Mouse (Mus musculus) regulatory T cell (primary cell): ENCODE results near the gene Carnmt1.

ENCODE experiments used
- in situ Hi-C: fragments of 300-600 bp; cut with MboI, MseI; formaldehyde crosslinking; loops from one replicate; pipeline ENCODE4 v1.15.1; 2025; ENCODE audit warnings: high pct_unique_total_duplicates

The Carnmt1 gene

DNA sequence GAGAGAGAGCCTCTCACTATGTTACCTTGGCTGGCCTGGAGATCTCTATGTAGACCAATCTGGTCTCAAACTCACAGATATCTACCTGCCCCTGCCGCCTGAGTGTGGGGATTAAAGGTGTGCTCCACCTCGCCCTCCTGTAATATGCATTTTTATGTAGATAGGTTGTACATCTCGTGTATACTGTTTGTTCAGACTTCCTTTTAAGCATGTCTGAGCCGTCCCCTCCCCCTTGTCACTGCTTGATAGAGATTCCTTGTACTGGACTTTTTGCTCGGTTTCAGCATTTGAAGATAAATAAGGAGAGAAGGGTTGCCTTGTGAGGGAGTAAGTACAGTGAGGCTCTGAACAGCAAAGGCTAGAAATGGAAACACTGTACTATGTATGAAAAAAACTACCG, 17.5 kb upstream of the Carnmt1 start:
- in situ Hi-C loops, result no loop called here

DNA sequence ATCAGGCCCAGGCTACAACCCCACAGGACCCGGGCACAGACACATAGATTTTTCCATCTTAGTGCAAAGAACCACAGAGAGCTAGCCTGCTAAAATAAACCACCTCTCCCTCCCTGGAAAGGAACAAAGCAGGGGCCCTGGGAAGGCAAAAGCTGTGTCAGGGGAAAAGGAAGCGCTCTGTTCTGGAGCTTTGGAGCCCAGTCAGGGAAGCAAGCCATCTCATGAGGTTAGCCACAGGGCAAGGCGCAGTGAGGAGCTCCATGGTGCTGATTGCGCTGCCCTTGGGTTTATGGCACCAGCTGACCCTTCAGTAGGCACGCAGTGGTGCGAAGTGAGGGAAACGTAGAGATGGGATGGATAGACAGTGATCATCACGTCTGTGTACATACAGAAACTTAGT, 16.2 kb upstream of the Carnmt1 start:
- in situ Hi-C loops, result no loop called here

DNA sequence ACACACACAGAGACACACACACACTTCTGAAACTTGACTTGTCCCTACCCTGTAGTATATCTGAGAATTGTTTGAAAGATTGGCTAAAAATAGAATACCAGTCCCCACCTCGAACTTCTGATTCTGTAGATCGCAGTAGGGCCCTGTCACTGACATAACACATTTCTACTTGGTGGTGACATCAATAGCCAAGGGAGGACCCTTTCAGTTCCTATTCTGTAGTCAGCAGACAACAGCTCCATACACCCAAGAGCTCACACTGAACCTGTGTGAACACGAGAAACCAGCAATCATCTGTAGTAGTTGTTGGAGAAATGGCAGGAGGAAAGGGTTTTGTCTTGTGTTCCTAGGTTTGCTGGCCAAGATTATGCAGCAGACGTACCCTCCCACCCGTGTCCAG, 15.6 kb upstream of the Carnmt1 start:
- in situ Hi-C loops, result no loop called here

DNA sequence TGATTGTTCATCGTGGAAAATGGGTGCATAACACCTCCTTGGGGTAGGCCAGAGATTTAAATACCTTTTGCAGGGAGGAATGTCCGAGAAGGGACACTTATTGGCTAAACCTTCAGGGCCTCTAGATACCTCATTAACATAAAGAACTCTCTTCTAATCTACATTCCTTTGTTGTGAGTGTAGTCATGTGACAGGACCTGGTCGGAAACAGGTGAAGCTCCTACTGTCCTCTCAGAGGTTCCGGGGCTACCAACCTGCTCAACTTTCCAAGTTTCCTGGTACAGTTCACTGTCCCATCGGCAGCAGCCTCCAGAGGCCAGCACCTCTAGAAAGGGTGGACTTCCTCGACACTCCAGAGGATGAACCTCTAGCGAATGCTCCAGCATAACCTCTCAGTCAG, 14.6 kb upstream of the Carnmt1 start:
- in situ Hi-C loops, result no loop called here

DNA sequence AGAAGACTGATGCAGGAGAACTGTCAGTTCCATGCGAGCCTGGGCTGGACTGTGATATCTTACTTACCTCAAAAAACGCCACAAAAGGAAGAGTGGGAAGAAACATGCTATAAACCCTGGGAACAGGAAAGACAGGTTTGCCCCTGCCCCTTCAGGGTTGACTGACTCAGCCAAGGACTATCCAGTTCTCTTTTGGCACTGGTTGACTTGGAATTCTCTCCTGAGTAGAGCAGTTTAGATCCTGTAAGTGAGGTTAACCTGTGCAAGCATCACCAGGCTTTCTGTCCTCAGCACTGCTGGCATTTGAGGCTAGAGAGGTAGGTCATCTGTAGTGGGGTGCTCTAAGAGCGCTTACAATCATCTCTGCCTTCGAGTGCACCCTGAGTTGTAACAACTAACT, 12.1 kb upstream of the Carnmt1 start:
- in situ Hi-C loops, result no loop called here

DNA sequence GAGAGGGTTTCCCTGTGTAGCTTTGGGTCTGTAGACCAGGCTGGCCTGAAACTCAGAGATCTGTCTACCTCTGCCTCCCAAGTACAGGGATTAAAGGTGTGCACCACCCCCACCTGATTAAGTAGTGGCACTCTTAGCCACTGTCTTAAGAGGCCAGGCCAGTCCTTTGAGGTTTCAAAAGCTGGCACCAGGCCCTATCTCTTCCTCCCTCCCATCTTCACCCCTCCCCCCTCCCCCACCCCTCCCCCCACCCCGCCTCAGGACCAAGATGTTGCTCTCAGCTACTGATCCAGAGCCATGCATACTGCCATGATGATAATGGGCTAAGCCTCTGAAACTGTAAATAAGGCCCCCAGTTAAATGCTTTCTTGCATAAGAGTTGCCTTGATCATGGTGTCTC, 11.2 kb upstream of the Carnmt1 start:
- in situ Hi-C loops, result no loop called here

DNA sequence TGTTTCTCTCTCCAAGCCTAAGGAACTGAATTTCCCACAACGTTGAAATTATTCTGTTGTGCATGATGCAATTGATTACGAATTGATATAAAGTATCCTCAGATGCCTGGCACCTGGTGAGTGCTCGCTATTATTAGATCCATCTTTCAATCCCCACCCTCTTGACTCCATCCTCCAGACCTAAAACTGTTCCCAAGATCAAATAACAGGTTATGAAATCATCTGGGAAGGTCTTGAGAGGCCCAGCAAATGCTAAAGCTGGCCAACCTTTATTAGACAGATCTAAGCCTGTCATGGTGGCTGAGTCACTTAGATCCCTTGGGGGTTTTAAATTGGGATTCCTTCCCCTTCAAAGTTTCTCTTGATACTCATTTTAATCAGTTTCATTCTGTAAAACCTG, 10.1 kb upstream of the Carnmt1 start:
- in situ Hi-C loops, result no loop called here

DNA sequence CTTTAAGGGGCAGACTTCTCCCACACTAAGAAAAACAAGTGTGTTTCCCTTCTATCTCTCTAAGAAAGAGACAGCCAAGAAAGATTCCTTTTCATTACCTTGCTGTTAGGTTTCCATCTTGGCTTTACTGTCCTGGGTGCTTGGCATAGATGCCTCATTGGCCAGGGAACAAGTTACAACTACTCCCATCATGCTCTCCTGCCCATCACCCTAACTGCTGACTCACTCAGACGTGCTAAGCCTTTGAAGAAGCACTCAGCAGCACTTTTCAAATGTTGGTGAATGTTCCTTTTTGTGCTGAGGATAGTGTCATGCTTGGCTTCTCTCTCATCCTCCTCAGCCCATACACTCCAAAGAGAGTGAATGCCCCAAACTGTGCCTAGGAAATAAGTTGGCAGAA, 8.9 kb upstream of the Carnmt1 start:
- in situ Hi-C loops, result no loop called here

DNA sequence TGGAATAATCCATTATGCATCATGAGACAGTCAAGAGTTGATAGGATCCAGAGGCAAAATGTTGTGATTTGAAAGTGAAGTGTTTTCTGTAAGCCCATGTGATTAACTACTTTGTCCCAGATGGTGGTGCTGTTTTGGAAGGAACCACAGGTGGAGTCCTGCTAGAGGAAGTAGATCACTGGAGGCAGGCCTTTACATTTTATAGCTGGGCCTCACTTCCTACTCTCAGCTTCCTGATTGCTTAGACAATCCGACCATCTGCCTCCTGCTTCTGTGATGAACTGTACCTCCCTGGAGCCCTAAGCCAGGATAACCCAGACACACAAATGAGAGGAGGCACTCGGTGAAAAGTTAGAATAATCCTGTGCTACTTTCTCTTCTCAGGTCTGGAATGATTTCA, 6.7 kb upstream of the Carnmt1 start:
- in situ Hi-C loops, result no loop called here

DNA sequence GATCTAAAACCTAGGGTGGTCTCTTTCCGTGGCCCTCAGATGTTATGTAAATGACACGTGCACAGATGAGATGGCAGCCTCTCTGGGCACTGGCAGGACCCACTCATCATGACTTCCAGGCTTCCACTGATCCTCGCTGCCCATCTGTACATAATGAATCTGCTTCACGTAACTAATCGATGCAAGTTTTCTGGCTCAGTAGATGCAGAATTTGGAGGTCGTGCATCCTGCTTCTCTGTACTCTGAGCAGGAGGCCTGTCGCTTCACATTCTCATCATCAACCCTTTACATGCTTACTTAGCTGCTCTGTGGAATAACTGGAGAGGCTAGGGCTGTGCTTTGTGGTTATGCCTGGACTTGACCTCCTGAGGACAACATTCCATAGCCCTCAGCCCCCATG, 3.6 kb upstream of the Carnmt1 start:
- in situ Hi-C loops, result no loop called here

DNA sequence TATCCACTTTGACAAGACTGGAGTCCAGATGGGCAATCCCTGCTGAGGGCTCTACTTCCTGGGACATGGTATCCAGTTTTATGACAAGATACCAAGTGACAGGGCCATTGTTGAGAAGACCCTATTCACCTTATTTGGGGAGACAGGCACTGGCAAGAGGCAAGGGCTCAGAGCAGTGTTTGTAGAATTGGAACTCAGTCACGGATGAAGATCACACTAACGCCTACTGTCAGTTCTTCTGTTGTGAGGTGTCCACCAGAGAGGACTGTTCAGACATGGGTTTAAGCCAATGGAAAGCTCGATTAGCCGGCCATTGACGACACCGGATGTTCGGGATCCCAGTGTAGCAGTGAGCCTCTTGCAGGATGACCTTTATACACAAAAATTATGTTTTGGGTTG, 1.0 kb upstream of the Carnmt1 start:
- in situ Hi-C loops, result no loop called here

DNA sequence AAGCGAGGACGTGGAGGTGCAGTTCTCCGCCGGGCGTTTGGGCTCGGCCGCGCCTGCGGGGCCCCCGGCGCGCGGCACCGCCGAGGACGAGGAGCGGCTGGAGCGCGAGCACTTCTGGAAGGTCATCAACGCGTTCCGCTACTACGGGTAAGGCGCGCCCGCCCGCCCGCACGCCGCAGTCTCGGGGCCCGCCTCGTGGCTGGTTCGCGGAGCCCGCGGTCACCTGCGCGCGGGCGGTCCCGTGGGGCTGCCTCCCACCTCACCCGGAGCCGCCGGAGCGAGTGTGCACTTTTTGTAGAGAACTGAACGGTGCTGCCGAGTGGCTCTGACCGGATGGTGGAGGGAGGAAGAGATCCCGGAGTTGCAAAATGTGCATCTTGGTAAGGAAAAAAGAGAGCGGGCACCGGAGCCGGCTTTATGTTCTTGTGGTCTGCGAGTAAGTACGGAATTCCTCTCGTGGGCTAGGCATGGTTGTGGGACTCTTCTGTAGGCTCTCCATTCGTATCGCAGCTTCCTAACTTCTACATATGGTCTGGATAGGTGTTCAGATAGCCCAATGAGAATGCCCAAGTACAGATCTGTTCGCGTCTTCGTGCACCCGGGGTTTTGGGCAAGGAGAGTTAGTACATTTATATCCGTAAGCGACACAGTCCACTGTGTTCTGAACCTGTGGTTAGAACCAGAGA, 635 bp downstream of the Carnmt1 start:
- in situ Hi-C loops, result loop anchor here (5.0 kb wide), 1 partner anchor 41 kb away; the partner anchor contains the start of gene D030056L22Rik

DNA sequence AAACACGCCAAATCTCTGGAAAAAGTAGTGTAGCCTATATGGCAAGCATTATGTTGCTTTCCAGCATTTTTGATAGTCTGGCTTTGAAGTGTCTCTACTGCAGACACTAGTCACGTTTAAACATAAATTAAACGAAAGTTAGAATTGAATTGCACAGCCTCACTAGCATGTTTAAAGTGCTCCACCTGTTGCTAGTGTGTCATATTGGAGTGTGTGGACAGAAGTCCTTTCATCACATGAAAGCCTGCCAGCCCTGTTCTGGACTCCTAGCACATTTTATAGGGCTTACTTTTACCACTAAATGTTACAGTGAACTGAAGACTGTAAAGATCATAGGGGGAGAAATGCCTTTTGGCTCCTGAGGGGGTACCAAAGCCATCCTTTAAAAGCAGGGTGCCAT, 1.9 kb downstream of the Carnmt1 start:
- in situ Hi-C loops, result loop anchor here (5.0 kb wide), 1 partner anchor 40 kb away; the partner anchor contains the start of gene D030056L22Rik

DNA sequence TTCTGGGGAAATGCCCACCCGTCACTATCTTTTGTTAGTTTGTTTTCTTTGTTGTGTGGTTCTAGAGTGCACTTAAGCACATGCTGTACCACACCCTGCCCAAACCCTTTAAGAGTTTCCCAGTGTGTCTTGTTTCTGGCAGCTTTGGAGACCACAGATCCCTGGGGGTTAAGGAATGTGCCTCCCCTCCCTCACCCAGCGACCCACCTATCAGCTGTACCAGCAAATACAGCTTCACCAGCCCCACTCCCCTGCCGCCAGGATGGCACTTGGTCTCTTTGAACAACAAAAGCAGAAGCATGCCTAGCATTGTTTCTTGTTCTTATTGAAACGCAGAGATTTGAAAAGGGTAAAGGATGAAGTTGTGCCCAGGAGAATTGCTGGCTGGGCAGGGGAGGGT, 2.6 kb downstream of the Carnmt1 start:
- in situ Hi-C loops, result loop anchor here (5.0 kb wide), 1 partner anchor 39 kb away; the partner anchor contains the start of gene D030056L22Rik

DNA sequence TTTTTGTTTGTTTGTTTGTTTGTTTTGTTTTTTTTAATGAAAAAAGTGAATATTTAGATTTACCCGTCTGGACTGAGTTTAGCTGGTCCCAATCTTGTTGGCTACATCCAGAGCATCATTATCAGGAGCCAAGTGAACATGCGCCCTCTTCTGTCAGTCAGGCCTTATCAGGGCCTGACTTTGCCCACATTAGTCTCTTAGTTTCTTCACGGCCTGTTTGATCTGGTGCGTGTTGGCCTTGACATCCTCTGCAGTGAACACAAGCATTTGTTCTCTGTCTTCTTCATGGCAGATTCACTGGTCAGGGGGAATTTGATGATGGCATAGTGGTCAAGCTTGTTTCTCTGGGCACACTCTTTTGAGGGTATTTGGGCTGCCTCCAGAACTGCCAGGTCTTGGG, 11.6 kb downstream of the Carnmt1 start:
- in situ Hi-C loops, result no loop called here

DNA sequence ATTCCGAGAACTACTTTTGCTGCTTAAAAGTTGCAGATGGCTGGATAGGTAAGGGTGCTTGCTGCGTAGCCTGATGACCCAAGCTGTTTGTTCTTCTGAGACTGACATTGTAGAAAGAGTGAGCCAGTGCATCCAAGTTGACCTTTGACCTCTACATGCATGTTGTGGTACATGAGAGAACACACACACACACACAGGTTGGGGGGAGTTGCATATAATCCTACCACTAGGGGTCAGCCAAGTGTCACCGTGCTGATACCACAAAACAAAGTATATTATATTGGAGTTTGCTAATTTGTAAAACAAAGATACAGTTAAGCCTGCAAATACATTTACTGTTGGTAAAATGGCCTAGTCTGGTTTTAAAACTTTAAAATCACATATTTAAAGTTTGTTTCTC, 17.0 kb downstream of the Carnmt1 start:
- in situ Hi-C loops, result no loop called here

DNA sequence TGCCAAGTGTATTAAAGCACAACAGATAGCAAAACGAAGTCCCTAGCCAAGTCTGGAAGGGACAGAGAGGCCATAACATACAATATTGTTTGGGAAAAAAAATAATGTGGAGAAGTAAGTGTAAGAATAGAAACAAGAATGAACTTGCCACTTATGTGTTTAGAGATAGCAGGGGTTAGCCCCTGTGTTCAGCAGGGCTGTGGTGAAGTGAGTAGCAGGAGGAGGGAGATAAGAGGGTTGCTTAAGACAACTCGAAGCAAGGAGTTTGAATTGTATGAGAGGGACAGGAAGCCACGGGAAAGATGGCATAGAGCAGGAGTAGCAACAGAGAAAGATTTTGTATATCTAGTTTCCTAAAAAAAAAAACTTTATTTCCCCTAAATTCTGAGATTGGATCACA, 21.6 kb downstream of the Carnmt1 start:
- in situ Hi-C loops, result no loop called here

DNA sequence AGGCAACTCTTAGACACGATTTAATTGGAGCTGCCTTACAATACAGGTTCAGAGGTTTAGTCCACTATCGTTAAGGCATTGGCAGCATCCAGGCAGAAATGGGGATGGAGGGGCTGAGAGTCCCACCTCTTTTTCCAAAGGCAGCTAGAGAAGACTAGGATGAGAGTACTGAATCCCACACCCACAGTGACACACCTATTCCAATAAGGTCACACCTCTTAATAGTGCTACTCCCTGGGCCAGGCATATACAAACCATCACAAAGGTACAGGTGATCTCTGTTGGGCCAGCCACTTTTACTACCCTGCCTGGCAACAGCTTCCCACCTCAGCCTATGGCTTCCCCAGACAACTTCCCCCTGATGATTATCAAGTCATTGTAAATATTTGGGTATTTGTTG, 22.2 kb downstream of the Carnmt1 start:
- in situ Hi-C loops, result no loop called here

DNA sequence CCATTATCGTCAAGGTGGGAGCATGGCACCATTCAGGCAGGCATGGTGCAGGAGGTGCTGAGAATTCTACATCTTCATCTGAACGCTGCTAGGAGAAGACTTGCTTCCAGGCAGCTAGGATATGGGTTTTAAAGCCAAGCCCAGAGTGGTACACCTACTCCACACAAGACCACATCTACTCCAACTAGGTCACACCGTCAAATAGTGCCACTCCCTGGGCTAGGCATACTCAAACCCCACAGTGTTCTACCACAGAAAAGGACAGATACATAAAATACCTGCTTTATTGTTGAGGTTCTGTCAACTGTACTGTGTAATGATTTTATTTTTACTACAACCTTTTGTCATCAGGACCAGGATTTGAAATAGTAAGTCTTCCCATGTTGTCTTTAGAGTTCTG, 24.6 kb downstream of the Carnmt1 start:
- in situ Hi-C loops, result no loop called here

DNA sequence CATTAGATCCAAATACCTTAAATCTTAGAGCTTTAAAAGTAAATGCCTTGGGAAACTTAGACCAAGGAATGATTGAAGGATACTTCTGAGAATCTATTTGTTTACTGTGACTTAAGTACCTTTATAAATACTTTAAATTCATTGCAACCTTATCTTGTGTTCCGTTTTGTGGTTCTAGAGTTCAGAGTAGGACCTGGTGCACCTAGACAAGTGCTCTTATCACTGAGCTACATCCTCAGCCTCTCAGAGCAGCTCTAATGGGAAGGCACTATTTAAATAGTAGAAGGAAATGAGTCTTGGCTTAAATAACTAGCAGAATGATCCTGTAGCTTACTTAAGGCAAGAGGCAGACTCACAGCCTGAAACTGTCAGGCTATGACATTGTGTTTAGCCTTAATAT, 25.0 kb downstream of the Carnmt1 start:
- in situ Hi-C loops, result no loop called here

DNA sequence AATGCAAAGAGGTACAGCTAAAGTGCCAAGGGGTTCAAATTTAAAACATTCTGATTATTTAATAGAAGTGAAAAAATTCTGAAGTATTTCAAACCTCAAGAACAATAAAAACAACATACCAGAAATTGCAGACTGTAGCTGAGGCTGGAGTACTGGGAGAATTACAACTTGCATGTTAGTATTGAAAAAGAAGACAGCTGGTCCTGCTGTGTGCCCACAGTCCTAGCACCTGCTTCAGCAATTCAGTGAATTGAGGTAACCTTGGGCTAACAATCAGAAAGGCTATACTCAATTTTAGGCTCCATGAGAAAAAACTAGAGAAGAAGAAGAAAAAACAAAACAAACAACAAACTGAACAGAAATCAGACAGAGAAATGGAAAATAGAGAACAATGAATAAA, 37.5 kb downstream of the Carnmt1 start:
- in situ Hi-C loops, result no loop called here

DNA sequence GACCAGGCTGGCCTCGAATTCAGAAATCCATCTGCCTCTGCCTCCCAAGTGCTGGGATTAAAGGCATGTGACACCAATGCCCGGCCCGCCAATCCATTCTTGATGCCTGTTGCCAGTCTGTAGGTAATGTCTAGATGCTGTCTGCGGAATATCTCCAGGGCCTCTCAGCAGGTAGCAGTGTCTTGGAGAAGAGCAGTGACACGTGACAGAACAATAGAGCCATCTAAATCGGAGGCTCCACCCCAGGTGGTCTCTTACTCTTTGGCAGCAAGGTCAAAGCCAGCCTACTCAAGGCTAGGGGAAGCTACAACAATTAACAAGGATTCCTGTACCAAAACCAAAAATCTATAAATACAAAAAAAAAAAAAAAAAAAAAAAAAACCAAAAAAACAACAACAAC, 40.3 kb downstream of the Carnmt1 start:
- in situ Hi-C loops, result loop anchor here (5.0 kb wide), 2 partner anchors 36 to 39 kb away; partner anchors contain the start of genes Carnmt1 and Trpm6

DNA sequence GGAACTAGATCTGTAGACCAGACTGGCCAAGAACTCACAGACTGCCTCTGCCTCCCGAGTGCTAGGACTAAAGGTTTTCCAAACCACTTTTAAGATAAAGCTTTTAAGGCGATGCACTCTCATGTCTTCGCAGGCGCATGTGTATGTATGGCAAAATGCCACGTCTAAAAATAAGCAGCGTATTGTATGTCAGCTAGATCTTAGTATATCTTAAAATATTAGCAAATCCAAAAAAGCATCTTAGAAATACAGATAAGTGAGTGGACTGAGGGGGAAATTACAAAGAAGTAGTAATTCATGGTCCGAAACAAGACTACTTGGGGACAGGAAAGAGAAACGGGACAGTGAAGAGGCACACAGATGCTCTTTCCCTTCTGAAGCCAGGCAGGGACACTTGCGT, 41.0 kb downstream of the Carnmt1 start:
- in situ Hi-C loops, result loop anchor here (5.0 kb wide), 2 partner anchors 36 to 39 kb away; partner anchors contain the start of genes Carnmt1 and Trpm6
